In genomic region chr4:22302262-22302661, GRCm38 (mm10) we compare ENCODE assay signal across 13 mouse cellular contexts.
"Had no signal": no experiment of that assay in that cellular context is flagged by ENCODE, and none has a peak within 500 bp of the region (broad histone marks: within the 10 kb centered on the region; RNA-seq: fewer than 3 reads in every experiment).

No protein-coding gene starts in this region.

- H3K27me3 ChIP-seq: kidney, embryonic 15.5 days had no signal

- H3K9me3 ChIP-seq: kidney, embryonic 15.5 days had no signal

- DNase-seq: kidney, postnatal 10 days; kidney, postnatal 36 days; layer of hippocampus, postnatal 36 days; liver, postnatal 0 days; lung, embryonic 14.5 days; lung, postnatal 10 days; lung, postnatal 4 days; thymus, adult 18-20 months; thymus, postnatal 36 days had no signal

- ATAC-seq: liver, postnatal 0 days had no signal

- H3K4me3 ChIP-seq: kidney, embryonic 15.5 days; left cerebral cortex, adult 2 months had no signal

- H3K36me3 ChIP-seq: kidney, embryonic 15.5 days had no signal

- H3K27ac ChIP-seq: kidney, embryonic 15.5 days; left cerebral cortex, adult 2 months; liver, embryonic 14.5 days had no signal

- H3K4me2 ChIP-seq: kidney, embryonic 15.5 days; lung, embryonic 14.5 days; midbrain, embryonic 11.5 days had no signal

- H3K9ac ChIP-seq: kidney, embryonic 15.5 days; liver, embryonic 14.5 days; liver, postnatal 0 days; lung, embryonic 14.5 days had no signal

- H3K4me1 ChIP-seq: kidney, embryonic 15.5 days had no signal
